Mouse (Mus musculus): Measurements from ENCODE around the gene Brd1. TPM values are rescaled to one million over a fixed set of nuclear protein-coding genes. Genes with fewer than 3 reads are reported as not detected.

The Brd1 gene
- 14.7 TPM for polyA plus RNA-seq (2014; fragmentation: Illumina TruSeq; extraction: RNeasy Lipid Tissue Mini Kit (QIAGEN cat#74804); ENCODE audit: low read depth, low replicate concordance)

GRCm38 (mm10) chr15:88733834-88734571 lies at the start of gene Brd1:
Gene Brd1, minus strand, starts transcription at chr15:88734233.

DNA sequence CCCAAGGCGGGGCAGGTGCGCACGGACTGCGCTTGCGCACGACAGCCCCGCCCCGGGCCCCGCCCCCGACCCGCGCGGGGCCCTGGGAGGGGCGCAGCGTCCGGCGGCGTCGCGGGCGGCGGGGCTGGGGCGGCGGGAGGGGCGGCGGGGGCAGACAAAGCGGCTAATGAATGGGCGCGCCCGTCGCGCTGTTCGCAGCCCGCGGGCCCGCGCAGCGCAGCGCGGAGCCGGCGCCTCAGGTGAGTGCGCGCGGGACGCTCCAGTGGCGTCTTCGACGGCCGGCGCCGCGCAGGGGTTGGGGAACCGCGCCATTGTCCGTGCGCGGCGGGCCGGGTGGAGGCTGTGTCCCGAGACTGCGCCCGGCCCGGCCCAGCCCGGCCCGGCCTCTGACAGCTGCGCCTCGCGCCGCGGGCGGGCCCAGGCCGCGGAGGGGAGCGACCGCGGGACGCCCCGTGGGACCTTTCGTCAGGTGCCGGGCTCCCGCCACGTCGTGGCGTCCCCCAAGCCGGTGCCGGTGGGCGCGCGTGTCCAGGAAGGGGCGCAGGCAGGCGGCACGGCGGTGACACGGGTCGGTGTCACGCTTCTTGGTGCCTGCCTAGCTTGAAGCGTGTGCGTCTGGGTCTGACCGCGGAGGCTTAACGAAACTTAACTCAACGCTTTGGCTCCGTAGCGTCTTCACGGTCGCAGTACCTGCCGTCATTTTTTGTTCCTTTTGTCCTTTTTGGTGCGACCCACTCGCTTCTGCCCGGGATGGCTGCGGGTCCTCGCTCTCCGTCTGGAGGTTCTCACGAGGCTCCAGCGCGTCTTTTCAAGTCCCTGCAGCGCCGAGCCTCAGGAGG lies 17.8 kb upstream of the Brd1 start, which contains the start of gene Zbed4:
TSS of gene Zbed4 (plus strand) at position 97 of the 839 bp plus-strand sequence.

Other genes with a start within 250 kb of the Brd1 start
- gene Zdhhc25, start 133.9 kb downstream of the Brd1 start, polyA plus RNA-seq (2014; fragmentation: Illumina TruSeq; extraction: RNeasy Lipid Tissue Mini Kit (QIAGEN cat#74804); ENCODE audit: low read depth, low replicate concordance): not detected
- 16.1 TPM for gene Zbed4, start 17.4 kb upstream of the Brd1 start, polyA plus RNA-seq (2014; fragmentation: Illumina TruSeq; extraction: RNeasy Lipid Tissue Mini Kit (QIAGEN cat#74804); ENCODE audit: low read depth, low replicate concordance)
- 3.8 TPM for gene Alg12, start 85.1 kb upstream of the Brd1 start, polyA plus RNA-seq (2014; fragmentation: Illumina TruSeq; extraction: RNeasy Lipid Tissue Mini Kit (QIAGEN cat#74804); ENCODE audit: low read depth, low replicate concordance)
- 7.0 TPM for gene Creld2, start 85.4 kb upstream of the Brd1 start, polyA plus RNA-seq (2014; fragmentation: Illumina TruSeq; extraction: RNeasy Lipid Tissue Mini Kit (QIAGEN cat#74804); ENCODE audit: low read depth, low replicate concordance)
- 4.6 TPM for gene Pim3, start 128.0 kb upstream of the Brd1 start, polyA plus RNA-seq (2014; fragmentation: Illumina TruSeq; extraction: RNeasy Lipid Tissue Mini Kit (QIAGEN cat#74804); ENCODE audit: low read depth, low replicate concordance)
- gene Ttll8, start 220.2 kb upstream of the Brd1 start, polyA plus RNA-seq (2014; fragmentation: Illumina TruSeq; extraction: RNeasy Lipid Tissue Mini Kit (QIAGEN cat#74804); ENCODE audit: low read depth, low replicate concordance): not detected
- not detected for gene Mlc1, start 244.8 kb upstream of the Brd1 start, polyA plus RNA-seq (2014; fragmentation: Illumina TruSeq; extraction: RNeasy Lipid Tissue Mini Kit (QIAGEN cat#74804); ENCODE audit: low read depth, low replicate concordance)
- not detected for gene Mov10l1, start 248.7 kb upstream of the Brd1 start, polyA plus RNA-seq (2014; fragmentation: Illumina TruSeq; extraction: RNeasy Lipid Tissue Mini Kit (QIAGEN cat#74804); ENCODE audit: low read depth, low replicate concordance)

All from kidney, adult 10 weeks (tissue).